Mouse (Mus musculus): ENCODE results near the gene Sema4b.

Sema4b gene

DNA sequence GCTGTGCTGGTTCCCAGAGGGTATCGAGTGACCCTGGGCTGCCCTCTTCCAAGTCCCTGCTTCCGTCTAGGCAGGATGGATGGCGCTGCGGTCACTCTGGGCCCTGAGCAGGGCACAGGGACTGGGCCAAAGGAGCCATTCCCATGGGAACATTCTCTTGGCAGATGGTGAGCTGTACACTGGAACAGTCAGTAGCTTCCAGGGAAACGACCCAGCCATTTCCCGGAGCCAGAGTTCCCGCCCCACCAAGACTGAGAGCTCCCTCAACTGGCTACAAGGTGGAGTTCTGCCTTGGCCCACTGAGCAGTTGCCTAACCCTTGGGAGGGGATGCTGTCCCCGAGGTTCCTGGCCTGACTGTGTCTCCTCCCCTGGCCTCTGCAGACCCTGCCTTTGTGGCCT, 29.9 kb downstream of the Sema4b start:
- DNase-seq (ENCODE audit: low read depth, low spot score), result no peak

DNA sequence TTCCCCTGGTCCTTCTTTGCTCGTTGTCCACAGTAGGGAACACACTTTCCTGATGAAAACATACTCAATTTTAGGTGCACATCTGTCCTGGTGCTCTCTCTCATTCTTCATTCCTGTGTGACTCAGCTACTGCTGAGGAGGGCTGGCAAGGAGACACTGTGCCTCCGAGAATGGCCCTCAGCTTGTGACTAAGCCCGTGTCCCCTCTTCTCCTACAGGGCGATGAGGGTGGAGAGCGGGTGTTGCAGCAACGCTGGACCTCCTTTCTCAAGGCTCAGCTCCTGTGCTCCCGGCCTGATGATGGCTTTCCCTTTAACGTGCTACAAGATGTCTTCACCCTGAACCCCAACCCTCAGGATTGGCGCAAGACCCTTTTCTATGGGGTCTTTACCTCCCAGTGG, 32.0 kb downstream of the Sema4b start:
- no peak for DNase-seq (ENCODE audit: low read depth, low spot score)

DNA sequence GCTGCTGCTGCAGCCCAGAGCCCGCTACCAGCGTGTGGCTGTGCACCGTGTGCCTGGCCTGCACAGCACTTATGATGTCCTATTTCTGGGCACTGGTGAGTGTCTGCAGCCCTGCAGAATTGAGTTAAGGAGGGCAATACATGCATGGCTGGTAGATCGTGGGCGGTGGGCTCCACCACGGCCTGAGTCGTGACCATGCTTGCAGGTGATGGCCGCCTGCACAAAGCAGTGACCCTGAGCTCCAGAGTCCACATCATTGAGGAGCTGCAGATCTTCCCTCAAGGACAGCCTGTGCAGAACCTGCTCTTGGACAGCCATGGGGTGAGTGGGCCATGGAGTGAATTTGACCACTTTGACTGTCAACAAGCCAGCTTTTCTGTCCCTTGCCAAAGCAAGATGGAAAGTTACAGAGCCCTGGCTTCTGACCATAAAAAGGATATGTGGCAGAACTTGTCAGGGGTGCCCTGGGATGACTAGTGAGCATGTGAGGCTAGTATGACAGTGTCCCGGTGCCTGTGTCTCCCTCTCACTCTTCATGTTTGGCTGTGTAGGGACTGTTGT, 33.7 kb downstream of the Sema4b start:
- DNase-seq (ENCODE audit: low read depth, low spot score), result no peak

DNA sequence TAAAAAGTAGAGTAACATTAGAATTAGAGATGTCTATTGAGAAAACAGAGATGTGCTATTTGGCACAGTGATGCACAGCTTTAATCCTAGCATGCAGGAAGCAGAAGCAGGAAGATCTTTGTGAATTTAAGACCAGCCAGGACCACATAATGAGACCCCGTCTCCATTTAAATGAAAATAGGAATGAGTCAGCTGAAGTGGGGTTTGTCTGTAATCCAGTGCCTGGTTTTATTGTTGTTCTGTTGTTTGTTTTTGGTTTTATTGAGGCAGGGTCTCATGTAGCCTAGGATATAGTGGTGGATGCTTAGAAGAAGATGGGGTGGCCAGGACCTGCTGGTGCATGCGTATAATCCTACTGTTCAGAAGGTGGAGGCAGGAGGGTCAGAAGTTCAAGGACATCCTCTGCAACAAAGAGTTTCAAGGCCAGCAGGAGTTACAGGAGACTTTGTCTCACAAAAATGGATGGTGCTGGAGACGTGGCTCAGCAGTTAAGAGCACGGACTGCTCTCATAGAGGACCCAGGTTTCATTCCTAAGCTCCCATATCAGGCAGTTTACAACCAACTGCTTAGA, 34.6 kb downstream of the Sema4b start:
- DNase-seq (ENCODE audit: low read depth, low spot score), result no peak

DNA sequence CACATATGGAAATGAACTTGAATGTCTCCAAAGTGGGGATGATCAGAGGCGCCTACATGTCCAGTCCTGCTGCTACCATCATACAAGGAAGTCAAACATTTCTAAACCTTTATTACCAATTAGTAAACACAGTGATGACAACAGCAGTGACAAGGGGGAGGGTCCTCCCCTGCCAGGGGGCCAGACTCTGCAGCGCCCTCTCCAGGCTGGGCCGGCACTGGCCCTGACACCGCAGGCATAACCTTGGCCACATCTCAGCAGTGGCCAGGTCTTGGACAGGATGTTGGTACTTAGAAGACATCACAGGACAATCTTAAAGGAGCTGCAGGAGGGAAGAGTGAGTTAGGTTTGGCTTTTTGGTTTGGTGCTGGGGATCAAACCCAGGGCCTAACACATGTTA, 40.4 kb downstream of the Sema4b start:
- no peak for DNase-seq (ENCODE audit: low read depth, low spot score)

DNA sequence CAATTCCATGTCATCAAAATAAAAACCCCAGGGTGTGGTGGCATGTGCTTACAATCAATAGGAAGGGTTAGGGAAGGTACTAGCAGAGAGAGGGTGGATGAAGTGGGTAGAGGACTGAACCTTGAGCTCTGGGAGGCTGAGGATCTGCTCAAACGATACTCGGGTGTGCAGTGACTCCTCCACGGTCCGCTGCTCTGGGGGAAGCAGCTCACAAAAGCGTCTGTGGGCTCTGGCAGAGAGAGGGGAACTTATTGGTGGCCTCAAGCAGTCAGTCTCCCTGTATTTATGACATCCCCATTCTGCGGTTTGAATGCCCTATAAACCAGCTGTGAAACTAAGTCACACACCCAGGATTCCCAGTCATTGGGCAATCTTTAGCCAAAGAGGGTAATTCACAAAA, 43.6 kb downstream of the Sema4b start:
- no peak for DNase-seq (ENCODE audit: low read depth, low spot score)

DNA sequence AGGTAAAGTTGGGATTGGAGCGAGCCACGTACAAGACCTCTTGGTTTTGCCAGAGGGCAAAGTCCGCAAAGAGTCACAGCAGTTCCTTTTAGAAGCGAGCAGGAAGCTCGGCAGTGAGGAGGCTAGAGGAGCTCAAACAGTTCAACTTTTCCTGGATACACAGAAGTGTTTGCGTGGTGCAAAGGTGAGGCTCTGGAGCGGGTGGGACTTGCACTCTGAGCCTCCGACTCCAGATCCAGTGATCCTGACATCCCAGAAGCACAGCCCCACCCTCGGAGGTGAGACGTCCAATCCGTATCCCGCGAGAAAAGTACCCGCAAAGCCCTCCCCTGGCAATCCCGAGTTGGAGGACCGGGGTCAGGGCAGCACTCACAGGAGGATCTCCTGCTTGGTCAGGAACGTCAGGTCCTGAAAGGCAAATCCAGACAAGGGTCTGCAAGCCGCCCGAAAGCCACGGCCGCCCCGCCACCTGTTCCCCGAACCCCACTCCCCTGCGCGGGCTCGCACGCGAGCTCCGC, 45.4 kb downstream of the Sema4b start:
- DNase-seq (ENCODE audit: low read depth, low spot score), result no peak

DNA sequence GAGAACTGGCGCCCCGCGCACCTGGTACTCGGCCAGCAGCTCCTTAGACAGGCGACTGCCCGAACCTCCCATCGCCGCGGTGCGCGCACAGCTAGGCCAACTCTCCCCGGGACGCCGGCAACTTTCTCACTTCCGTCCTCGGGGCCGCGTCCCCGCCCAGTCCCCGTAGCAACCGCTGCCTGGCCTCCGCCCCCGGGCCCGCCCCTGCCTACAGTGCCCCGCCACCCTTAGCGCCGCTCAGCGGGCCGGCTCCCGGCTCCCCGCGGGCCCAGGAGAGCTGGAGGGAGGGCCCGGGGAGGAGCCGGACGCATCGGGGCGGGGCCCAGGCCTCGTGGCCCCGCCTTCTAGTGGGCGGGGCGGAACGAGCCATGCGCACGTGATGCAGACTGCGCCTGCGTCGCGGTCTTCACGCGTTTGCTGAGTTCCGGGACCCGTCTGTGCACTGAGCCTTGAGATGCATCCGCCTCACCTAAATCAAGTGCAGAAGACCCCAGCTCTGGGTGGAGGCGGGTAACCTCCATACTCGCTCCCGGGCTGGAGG, 45.9 kb downstream of the Sema4b start, which contains the start of the genes Cib1 and Gdpgp1:
Gene Cib1 (minus strand): TSS at position 325 of the 541 bp plus-strand sequence.
Gene Gdpgp1 (plus strand): TSS at position 377 of the 541 bp plus-strand sequence.
- DNase-seq (ENCODE audit: low read depth, low spot score), result peak; percentile 99

DNA sequence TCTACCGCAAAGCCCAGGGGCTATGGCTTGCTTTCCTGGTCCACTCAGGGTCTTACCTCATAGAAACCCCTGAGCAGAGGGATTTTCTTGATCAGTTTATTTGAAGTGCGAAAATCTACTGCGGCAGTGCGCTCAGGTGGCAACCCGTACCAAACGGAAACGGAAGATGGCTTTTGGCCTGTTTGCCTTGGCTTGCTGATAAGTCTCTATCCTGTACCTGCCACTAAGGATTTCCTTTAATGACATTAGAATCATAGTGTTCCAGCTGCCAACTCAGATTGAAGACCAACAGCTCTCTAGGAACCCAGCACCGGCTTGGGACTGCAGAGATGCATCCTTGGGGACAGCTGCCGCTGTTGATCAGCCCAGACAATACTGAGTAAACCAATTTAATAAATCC, 47.2 kb downstream of the Sema4b start:
- DNase-seq (ENCODE audit: low read depth, low spot score), result no peak

DNA sequence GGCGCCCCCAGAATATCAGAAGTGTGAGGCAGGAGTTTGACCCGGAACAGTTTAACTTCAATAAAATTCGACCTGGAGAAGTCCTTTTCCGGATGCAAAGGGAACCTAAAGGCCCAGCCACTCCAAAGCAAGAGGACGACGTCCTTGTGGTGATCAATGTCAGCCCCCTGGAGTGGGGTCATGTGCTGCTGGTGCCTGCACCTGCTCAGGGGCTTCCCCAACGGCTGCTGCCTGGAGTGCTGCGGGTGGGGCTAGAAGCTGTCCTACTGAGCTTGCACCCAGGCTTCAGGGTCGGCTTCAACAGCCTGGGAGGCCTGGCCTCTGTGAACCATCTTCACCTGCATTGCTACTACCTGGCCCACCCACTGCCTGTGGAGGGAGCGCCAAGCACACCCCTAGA, 51.9 kb downstream of the Sema4b start:
- DNase-seq (ENCODE audit: low read depth, low spot score), result no peak

DNA sequence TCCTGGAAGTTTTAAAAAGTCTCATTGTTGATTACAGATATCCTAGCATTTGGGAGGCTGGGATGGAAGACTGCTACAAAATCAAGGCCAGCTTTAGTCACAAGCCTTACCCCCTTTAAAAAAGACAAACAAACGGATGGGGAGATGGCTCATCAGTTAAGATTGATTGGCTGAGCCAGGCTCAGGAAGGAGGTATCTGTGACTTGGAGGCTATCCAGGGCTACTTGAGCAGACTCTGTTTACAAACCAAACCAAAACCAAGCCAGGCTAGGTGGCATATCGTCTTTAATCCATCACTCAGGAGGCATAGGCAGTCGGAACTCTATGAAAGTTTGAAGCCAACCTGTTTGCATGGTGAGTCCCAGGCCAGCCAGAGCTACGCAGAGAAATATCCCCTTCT, 55.0 kb downstream of the Sema4b start:
- DNase-seq (ENCODE audit: low read depth, low spot score), result no peak

DNA sequence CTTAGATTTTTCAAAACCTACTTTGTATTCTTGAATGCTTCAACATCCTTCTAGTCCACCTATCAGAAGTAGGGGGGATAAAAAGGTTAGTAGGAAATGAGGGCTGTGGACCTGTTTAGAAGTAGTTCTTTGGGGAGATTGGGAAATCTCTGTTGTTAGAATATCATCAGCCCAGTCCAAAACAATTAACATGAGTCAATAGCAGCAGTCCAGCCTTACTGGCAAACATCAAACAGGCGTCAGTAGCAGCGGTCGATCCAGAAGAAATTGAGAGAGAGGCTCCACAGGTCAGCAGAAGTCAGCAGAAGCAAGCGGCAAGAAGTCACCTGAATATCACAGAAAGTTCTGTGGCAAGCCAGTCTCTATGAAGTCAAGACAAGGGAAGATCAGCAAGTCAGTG, 58.2 kb downstream of the Sema4b start:
- no peak for DNase-seq (ENCODE audit: low read depth, low spot score)

DNA sequence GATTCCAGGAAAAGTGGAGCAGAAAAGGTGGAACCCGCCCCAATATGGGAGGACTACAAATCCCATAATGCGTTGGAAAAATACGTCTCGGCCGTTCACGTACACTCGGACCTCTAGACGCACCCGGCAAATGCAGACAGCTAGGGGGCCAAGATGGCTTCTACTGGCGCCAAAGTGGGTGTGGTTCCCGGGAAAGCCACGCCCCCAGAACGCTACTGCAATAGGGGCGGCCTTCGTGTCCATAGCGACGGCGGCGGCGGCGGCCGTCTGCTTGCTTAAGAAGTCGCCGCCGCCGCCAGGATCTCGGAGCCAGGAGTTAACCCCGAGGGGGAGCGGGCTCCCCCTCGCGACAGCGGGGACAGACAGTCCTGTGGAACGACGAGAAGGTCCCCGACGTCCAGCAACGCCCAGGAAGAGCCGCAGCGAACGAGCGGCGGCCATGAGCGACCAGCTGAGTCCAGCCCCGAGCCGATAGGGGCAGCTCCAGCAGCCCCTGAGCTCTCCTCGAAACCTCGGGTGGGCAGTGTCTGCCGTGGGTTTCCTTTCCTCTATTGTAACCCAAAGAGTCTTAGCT, 59.6 kb downstream of the Sema4b start, which contains the start of gene Ttll13:
Gene Ttll13 (plus strand): TSS at position 229 of the 574 bp plus-strand sequence.
- DNase-seq (ENCODE audit: low read depth, low spot score), result peak; percentile 97

DNA sequence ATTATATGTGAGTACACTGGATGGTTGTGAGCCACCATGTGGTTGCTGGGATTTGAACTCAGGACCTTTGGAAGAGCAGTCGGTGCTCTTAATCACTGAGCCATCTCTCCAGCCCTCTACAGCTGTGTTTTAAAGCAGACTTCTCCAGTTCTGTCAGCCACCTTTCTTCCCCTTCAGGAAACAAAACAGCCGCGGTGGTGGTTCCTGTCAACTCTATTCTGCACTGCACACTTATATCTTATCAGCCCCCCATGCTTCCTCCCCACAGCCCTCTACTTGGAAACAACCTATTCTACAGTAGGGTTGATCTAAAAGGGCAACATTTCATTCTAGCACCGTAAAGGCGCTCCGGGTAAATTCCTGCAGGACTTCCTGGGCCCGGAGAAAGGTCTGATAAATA, 60.2 kb downstream of the Sema4b start:
- no peak for DNase-seq (ENCODE audit: low read depth, low spot score)

DNA sequence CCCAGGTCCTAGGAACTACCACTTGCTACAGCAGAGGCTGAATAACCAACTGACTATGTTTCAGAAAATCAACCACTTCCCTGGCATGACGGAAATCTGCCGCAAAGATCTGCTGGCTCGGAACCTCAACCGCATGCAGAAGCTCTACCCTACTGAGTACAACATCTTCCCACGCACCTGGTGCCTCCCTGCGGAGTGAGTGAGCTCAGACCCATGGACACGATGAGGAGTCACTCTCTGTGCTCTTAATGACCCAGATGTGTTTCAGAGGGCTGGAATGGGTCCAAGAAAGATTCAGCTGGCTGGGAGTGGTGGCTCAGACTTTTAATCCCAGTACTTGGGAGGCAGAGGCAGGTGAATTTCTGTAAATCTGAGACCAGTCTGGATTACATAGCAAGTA, 65.8 kb downstream of the Sema4b start:
- peak; percentile 39 for DNase-seq (ENCODE audit: low read depth, low spot score)

DNA sequence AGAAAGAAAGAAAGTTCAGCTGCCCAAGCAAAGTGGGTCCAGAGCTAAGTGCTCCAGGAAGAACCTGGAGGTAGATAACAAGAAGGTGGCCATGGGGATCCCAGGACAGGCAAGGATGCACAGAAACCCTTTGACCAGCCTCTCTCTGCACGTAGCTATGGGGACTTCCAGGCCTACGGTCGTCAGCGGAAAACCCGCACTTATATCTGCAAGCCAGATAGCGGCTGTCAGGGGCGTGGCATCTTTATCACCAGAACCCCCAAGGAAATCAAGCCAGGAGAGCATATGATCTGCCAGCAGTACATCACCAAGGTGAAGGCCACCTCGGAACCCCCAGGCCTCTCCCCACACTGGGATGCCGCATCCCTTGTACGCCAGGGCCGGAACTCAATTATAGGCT, 66.2 kb downstream of the Sema4b start:
- peak; percentile 59 for DNase-seq (ENCODE audit: low read depth, low spot score)

DNA sequence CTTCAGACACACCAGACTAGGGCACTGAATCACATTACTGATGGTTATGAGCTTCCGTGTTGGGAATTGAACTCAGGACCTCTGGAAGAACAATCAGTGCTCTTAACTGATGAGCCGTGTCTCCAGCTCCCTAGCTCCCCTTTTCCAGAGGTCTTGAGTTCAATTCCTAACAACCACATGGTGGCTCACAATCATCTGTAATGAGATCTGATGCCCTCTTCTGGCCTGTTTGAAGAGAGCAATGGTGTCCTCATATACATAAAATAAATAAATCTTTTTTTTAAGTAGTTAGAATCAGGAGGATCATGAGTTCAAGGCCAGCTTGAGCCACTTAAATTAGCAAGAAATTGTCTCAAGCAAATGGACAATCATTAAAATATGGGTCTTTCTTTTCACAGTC, 69.3 kb downstream of the Sema4b start:
- DNase-seq (ENCODE audit: low read depth, low spot score), result no peak

DNA sequence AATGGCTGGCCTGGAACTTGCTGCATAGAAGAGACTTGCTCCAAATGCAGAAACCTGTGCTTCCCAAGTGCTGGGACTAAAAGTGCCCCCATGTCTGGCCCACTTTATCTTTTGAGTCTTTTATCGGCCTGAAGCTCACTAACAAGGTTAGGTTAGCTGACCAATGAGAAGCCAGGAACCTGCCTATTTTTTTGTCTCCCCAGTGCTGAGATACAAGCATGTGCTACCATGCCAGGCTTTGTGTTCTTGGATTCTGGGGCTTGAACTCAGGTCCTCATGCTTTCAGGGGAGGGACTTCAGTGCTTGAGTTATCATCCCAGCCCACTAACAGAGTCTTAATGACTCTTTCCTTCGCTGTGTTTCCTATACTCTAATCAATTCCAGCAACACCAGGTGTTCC, 71.1 kb downstream of the Sema4b start:
- DNase-seq (ENCODE audit: low read depth, low spot score), result no peak

DNA sequence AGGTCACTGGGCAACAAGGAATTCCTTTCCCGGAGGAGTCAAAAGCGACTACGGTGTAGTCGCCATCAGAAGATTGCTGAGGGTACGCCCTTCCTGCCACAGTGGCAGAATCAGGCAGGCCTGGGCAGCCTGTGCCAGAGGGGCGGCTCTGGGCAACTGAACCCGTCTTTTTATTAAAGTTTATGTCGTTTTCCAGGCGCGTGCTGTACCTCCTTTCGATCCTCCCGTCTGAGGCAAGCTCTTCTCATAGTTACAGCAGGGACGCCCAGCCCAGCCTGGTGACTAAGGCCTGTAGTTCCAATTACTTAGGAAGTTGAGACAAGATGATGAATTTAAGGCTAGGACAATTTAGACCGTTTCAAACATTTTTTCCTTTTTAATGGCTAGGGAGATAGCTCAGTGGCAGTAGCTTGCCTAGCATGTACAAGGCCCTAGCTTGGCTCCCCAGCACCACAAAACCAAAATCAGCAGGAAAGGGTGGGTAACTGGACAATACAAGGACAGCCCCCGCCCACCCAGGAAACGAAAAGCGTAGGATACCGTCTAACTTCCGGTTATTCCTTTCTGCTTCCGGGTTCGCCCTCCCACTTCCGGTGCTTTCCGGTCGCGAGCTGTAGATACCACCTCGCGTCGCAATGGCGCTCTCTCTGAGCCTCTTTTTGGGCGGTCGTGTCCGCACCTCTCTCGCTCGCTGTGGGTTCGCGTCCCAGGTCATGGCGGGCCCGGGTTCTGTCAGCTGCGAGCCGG, 74.2 kb downstream of the Sema4b start, which contains the start of gene Ngrn:
Gene Ngrn (plus strand): TSS at position 591 of the 747 bp plus-strand sequence.
- peak; percentile 88 for DNase-seq (ENCODE audit: low read depth, low spot score)

DNA sequence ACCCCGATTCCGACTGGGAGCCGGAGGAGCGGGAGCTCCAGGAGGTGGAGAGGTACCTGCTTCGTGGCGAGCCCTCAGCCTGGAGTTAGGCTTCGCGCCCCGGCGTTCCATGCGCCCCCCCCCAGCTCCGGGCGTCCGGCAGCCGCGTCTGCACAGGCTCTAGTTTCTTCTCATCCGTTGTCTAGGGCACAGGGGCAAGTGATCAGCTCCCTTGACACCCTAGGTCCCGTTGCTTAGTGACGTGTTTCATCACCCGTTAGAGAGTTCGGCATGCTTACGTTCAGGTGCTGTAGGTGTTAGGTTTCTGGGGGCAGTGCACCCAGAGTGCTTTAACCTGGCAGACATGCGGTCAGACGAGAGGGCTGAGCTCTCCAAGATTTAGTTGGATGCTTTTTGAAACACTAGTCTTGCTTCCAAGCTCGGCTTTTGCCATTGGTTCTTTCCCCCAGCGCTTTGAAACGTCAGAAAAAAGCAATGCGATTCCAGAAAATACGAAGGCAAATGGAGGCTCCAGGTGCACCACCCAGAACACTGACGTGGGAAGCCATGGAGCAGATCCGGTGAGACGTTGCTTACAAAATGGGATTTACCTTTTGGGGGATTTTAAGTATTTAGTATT, 74.8 kb downstream of the Sema4b start:
- no peak for DNase-seq (ENCODE audit: low read depth, low spot score)

DNA sequence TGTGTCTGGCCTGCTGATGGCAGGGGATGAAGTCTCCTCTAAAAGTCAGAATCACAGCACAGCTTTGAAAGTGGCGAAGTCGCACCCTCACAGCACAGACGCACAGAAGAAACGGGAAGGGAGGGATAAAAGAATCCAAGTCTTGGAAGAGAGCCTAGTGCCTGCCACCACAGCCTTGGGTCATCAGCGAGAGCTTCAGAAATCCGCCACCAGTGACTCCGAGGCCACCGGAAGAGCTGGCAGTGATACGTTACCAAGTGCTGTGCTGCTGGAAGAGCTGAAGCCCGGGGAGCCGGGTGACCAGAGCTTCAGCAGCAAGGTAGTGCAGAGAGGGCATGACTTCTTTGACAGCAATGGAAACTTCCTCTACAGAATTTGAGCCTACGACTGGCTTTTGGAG, 78.0 kb downstream of the Sema4b start:
- no peak for DNase-seq (ENCODE audit: low read depth, low spot score)

DNA sequence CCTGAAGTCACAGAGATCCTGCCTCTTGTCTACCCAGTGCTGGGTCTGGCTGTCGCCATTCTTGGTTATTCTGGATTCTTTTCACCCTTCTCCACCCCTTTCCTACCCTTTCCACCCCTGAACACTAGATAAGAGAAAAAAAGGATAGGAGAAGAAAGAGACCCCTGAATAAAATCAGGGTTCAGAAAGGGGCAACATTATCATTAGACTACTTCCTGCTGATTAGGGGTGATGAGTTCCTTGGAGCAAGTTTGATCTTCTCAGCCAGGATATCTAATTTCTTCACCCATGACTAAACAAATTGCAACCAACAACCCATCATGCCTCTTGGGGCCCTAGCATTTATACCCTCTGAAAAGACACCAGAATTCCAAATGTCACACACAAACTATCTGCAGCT, 81.1 kb downstream of the Sema4b start:
- DNase-seq (ENCODE audit: low read depth, low spot score), result no peak

All from CD4-positive helper T cell, adult 2 months (primary cell).